Mouse (Mus musculus) thymus, adult 2 months (tissue): ENCODE measurements around the gene Ggcx.

ENCODE experiments used
- CTCF ChIP-seq: fragments of 200-500 bp; IDR thresholded peaks from 2 replicates; pipeline ENCODE4 v1.5.1; 2012; ENCODE audit warnings: mild to moderate bottlenecking, control low read depth, low read length, moderate library complexity, borderline replicate concordance; ENCODE audit not compliant: control insufficient read depth, poor library complexity, insufficient read depth; ENCODE audit errors: extremely low read depth
- POLR2A ChIP-seq: fragments of 200-500 bp; IDR thresholded peaks from 2 replicates; pipeline ENCODE4 v1.6.1; 2012; ENCODE audit warnings: mild to moderate bottlenecking, low read length, control low read depth, moderate library complexity; ENCODE audit not compliant: control insufficient read depth, poor library complexity, insufficient read depth; ENCODE audit errors: extremely low read depth

DNA sequence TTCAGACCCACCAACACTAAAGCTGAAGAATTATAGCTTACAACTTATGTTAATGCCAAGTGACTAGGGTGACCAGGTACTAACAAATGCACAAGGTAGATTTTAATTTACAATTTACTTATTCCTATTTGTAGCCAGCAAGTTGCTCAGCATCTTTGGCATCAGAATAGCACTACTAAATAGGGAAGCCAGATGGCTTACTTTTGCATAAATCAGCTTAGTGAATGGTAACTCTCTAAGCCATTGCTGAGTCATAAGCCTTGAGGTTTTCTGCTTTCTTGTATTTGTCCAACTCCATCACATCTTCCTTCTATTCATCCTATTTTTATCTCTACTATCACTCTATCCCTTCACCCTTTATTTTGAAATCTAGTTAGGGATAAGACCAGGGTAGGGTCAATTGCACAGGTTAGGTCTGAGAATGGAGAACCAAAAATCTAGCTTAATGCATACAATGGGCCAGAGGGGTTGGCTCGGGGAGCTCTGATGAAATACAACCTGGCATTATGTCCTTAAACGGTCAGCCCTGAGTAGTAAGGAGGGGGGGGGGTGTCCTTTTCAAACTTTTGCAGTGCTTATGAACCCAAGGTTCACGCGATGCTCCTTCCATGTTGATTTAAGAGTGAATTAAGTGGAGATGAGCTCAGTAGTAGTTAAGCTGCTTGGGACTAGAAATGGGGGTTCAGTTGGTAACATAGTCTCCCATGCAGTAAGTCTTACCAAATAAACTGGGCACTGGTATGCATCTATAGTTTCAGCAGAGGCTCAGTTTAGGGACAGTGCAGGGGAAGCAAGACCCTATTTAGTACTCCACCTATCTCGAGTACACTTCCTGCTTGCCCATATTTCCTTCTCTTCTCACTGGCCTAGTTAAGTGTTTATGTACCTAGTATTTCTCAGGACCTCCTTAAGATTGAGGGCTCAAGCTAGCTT, 17.1 kb downstream of the Ggcx start:
- TF ChIP-seq CTCF (no peak), POLR2A (no peak)
